Mouse (Mus musculus) kidney, adult 11 months (tissue): ENCODE measurements around the gene Wdr25.
A peak's percentile ranks its signal among the peaks of the same experiment; 100 is the strongest.

Experiments
- DNase-seq: peaks from one replicate; pipeline ENCODE4 v3.0.0; 2022

The Wdr25 gene

DNA sequence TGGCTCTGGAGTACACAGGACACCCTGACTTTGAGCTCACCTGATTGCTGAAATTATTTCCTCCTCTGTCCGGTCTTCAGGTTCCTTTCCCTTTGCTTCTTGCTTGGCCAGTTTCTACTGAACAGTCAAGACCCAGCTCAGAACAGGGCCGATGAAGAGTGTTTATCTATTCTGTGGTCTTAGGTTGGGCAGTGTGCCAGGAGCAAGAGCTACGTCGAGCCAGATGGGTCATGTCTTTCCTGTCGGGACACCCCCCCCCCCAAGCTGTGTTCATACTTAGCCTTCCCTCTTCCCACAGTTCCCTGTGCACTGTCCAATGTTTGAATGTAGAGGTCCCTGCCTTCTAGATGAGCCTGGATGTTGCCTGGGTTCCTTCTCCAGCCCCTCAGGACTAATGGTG is 7.9 kb downstream of the Wdr25 start:
- DNase-seq = no peak

DNA sequence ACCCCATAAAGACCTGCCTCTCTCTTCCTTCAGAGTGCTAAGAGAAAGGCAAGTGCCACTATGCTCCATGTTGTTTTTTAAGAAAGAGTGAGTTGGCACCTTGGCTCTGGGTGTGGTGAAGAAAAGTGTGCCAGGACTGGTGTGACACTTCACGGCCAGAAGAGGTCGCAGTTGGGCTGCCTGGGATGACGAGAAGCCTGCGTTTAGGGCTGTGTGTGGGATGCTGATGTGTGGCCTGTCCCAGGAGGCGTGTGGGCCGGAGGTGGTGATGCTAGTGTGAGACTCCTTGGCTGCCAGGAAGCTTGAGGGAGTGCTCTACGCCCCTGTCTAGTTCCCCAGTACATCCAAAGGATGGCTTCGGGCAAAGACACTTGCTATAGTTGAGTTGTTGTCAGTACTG is 9.5 kb downstream of the Wdr25 start:
- DNase-seq = no peak

DNA sequence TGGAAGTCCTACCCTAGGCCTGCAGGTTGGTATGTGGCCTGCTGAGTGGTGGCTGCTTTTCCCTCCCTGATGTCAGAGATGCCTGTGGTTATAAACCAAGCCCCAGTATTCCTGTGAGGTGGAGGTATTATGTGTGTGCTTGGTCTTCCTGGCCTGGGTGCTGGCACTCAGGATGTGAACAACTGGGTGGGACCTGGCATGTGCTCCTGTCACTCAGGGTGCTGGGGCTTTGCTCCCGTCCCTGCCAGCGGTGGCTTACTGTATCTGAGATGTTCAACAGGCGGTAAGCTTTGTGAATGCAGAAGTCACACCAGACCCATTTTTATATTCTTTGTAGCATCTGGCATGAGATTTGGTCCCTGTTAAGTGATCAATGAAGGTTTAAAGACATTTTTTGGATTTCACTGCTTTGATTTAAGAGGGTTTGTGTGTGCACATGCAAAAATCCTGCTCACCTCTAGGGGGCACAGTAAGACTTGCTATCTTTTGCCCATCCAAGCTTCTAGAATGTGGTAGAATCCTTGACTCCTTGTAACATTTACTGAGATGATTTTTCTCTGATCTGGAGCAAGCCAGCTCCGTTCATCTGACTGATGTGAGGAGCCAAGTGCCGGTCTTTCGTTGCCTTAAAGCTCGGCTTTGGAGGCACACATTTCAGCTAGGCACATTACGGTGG is 10.3 kb downstream of the Wdr25 start:
- DNase-seq = peak; percentile 43

DNA sequence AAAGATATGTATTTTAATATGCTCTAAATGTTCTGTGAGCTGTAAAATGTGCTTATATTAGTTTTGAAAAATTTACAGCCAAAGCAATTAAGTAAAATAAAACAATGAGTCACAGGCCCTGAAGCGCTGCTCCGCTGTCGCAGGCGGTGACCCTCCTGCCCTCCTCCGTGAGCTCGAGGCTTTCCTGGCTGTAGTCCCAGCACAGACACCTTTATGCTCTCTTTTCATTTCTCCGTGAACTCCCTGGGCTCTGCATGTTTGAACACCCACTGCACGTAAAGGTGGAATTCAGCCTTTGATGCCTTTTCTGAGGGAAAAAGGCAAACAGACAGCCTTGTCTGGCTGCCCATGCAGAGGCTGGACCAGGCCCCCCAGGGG is 10.8 kb downstream of the Wdr25 start:
- DNase-seq = no peak

DNA sequence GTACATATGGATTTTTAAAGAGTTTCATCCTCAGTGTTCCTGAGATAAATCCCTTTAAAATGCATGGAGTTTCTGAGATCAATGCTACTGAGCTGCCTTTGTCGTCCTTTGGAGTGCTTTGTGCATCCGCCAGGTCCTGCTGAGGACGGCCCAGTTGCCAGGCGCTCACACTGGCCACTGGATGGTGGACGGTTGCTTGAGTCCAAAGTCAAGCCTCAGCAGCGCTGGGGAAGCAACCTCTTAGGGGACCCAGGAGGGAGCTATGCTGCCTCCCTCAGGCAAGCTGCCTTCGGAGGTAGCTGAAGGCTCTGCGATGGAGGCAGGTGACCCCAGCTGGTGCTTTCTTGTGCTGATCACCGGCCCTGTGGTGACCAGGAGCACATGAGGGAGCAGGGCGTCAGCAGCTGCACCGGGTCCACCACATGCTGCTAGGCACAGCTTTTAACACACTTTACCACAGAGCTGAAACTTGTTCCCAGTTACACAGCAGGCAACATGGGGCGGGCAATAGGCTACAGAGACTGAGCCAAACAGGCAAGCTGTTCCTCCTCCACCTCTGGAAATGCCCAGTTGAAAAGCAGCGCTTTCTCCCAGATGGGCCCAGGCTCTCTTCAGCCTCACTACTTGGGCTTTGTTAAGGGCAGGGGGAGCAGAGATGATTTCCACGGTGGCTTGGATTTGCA is 12.3 kb downstream of the Wdr25 start:
- no peak for DNase-seq

DNA sequence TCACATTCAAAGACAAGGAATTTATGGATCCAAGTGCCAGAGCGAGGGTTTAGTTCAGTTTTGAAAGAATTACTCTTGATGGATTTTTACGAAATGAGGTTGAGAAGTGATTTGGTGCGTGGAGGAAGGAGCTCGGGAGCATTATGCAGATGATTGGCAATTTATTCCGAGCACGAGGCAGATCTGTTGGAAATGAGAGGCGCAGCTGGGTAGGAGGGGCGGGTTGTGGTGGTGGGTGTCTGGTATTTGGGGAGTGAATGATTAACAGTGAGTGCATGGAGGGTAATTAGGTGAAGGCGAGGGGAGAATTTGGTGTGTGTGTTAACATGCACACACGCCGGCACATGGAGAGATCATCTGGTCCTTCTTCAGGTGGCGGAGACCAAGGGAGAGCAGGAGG is 13.0 kb downstream of the Wdr25 start:
- DNase-seq = peak; percentile 43

DNA sequence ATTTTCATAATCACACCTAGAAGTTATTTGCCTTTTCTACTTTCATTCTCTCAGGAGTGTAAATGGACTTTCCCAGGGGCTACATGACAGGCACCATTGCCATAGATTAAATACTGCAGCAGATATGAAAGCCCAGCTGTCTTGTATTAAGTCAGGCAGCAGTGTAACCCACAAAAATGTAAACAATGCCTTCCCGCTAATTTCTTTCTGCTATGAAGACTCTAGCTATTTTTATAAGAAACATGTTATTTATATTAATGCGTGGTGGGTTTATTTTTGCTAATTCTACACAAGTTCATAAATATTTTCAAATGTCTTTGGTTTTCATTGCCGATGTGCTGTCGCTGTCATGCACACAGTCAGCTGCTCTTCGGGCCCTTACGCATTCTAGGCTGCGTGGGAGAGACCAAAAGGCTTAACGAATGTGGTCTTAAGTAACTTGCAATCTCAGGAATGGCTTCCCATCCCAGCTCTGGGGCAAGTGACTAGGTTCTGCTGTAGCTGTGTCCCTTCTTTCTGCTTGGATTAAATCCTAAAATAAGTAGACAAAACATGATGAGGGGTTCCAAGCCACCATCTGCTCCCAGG is 16.5 kb downstream of the Wdr25 start:
- no peak for DNase-seq

DNA sequence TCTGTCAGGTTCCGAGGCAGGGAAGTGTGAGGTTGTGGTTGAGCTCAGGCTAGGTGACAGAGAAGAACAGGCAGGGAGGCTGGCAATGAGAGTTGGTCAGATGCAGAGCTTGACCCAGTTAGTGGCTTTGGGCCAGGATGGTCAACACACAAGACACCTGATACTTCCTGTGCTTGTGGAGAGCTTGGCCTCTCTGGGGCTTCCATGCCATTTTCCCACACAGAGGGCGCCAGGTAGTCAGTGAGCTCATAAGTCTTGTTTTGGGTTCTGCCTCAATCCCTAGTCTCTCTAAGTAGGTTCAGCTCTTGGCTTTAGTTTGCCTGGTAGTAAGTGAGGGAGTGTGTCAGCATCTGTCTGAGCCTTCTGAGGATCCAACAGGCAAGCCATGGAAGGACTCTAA is 19.0 kb downstream of the Wdr25 start:
- DNase-seq = no peak

DNA sequence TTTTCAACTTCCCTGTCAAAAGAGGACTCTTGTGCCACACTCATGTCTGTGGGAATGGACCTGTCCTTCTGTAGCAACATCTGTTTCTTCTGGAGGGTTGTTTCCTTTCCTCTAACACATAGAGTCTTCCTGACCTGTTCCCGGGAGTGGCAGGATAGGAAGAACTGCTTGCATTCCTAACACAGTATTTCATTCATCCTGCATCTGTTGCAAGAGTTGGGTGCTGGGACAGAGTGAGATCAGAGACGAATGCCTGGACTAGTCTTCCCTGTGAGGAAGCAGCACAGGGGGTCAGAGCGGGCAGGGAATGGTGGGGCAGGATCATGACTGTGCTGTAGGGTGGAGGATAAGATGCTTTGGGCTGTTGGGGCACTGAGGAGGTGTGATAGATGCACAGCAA is 20.8 kb downstream of the Wdr25 start:
- DNase-seq = no peak

DNA sequence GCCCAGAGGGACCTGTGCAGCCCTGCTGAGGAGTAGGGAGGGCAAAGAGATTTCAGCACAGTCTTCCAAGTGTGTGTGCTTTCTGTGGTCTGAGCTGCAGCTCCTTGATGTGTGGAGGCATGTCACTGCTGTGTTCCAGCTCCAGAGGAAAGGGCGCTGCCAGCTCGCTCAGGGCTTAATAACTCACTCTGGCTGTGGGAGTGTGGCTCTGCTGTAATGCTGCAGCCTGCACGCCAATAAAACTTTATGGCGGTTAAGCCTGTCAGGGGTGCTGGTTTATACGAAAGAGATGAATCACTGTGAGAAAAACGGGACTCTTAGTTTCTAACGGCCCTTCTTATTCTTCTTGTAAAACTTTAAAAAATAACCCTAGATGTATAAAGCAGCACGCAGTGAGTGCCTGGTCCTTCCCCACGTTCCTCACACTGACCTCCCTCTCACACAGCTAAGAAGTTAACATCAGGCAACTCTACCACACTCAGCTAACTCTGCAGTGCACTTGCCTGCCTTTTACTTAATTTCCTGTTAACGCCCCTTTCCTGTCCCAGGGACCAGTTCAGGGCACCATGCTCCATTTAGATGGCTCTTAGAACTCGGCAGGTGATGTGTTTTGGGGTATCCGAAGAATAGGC is 21.4 kb downstream of the Wdr25 start:
- DNase-seq = no peak

DNA sequence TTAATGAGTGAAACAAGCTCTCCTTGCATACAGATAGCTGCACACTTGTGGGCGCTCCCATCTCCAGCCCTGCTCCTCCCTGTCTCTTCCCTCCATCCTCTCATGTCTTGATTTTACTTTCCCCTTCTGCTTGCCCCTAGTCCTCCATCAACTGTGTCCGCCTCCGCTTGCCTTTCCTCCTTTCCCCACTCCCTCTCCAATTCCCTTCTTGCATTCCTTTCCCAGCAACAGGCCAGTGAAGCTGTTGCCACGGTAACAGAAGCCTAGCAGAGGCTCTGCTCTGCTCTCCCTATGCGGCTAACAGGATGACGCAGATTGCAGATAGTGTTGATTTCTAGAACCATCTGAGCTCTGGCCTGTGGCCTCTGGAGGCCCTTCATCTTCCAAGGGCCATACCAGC is 22.5 kb downstream of the Wdr25 start:
- no peak for DNase-seq

DNA sequence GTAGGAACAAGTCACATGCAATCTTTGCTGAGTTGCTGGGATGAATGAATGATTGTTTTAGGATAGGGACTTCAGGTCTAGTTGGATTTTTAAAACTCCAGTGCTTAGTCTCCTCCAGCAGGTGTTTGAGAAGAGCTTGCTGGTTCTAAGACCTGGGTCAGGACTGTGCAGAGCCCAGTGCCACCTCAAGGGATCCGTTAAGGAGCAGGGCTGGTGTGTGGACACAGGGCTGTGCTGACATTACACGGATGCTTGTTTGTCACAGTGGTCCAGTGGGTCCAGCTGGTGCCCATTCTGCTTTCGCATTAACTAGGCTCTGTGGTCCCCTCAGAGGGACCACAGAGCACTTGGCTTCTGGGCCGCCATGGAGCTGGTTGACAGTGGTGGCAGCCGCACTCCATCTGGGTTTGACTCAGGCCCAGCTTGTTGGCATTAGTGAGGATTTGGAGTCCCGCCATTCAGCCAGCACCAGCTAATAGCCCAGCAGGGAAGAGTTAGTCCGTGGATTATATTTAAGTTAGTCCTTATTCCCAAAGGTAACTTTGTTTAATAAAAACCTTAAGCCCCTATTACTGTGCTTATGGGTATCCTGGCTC is 23.1 kb downstream of the Wdr25 start:
- no peak for DNase-seq

DNA sequence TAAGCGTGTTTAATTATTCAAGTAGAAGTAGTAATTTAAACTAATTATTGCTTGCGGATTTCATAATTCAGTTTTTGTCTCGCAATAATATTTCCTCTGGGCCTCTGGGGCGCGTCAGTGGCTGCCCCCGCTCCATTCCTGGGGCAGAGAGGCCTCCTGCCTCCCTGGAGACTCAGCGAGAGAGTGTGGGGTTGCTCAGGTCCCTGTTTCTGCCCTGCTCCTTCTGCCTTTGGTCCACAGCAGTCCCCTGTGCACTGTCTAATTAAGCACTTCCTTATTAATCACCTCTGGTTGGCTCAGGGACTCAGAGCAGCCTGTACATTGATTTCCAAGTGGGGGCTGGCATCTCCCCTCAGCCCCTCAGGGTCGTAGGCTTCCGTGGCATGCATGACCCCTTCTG is 24.1 kb downstream of the Wdr25 start:
- no peak for DNase-seq

DNA sequence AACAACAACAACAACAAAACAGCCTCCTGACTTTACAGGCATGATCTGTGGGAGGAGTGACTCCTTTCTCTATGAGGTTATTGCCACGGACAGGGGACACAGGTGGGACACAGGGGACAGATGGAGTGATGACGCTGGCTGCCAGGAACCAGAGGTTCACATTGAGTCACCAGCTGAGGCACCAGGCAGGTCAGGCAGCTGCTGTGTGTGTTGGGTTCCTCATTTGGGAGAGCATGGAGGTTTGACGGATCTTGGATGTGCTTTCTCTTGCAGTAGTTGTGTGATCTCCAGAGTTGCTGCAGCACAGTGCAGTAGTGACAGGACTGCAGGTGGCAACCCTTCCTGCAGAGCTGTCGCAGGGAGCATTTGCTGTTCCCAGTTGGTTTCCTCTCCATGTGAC is 25.3 kb downstream of the Wdr25 start:
- no peak for DNase-seq

DNA sequence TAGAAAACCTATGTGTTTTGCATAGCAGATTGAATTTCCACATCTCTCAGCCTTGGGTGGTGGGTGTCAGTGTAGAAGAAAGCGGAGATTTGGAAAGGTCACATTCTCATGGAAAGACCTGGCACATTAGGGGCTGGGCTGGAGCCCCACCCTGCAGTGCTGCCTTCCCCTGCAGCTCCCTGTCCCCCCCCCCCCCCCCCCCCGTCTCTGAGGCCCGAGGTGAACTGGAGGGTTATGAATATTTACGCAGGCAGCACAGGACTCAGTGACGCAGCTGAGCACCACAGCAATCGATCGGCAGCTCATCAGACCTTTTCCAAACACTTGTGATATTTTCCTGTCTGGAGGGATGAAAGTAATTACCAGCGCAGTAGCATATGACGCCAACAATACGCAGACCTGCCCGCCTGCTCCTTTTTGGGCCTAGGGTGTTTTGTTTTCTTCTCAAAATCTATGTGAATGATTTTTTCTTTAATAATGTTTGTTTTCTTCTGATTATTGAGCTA is 33.2 kb downstream of the Wdr25 start:
- no peak for DNase-seq

DNA sequence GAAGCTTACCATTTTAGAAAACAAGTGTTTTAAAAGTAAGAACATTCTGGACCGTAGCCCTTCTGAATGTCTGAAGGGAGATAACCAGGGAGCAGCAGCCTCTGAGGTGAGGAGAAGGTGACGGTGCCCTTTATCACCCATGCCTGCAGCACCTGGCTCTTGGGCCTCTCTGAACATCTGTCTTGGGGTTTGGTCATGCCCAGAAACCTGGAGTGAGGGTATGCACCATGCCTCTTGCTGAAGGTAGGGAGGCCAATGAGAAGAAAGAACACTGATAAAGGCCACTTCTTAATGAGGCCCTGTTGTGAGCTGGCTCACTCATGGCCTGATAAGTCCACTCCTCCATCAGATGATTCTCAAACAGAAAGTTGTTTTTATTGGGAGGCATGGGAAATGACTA is 34.8 kb downstream of the Wdr25 start:
- no peak for DNase-seq

DNA sequence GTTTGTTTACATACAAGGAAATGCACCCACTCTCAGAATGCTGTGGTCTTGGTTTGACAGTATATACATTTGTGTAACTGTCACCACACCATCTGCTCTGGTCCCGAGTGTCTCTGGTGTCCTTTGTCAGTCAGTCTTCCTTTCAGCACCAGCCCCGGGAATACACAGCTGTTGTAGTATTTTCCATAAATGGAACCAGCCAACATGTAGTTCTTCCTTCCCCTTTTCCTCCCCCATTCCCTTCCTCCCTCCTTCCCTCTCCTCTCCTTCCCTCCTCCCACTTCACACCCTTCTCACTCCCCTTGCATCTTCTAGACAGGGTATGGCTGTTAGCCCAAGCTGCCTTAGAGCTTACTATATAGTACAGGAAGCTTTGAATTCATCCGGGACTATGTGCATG is 36.0 kb downstream of the Wdr25 start:
- no peak for DNase-seq

DNA sequence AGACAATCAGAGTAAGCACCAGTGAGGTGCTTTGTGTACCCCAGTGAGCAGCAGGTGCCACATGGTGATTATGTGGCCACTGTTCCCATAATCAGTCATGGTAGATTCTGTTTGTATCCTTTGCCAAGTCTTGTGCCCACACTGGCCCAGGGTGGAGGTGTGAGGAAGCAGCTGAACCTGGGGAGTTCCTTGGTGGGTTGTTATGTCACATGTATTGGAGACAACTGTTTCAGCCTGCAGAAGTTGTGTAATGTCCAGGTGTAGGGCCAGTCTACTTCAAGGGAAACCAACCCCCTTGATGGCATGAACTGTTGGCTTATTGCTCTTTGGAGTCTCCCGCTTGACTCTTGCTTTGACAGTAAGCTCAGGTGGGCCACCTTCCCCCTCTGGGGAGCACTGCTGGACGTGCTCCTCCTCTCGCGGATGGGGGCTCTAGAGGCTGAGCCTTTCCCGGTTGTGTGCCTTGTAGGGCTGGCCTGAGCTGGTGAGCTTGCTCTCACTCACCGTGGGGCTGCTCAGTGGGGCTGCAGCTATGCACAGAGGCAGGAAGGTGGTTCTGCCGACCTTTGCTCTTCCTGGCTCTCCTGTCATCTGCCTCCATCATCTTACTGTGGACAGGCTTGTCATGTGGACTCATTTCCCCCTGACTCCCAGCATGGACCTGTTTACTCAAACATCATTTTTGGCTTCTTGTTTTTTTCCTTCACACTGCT is 38.1 kb downstream of the Wdr25 start:
- DNase-seq = no peak

DNA sequence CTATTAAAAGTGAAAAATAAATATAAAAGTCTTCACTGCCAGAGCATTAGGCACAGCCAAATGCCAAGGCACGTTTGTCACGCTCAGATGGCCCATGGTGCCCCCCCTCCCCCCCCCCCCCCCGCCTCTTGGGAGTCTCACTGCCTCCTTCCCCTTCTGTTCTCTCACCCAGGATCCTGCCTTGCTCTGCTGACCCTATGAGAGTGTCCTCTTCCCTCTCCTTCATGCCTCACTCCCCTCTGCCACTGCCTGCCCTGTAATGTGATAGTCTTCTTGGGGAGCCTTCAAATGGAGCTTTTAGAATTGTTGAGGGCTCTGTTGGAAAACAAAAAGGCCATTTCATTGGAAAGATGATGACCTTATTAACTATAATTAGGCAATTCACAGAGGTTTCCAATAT is 38.7 kb downstream of the Wdr25 start:
- DNase-seq = no peak

DNA sequence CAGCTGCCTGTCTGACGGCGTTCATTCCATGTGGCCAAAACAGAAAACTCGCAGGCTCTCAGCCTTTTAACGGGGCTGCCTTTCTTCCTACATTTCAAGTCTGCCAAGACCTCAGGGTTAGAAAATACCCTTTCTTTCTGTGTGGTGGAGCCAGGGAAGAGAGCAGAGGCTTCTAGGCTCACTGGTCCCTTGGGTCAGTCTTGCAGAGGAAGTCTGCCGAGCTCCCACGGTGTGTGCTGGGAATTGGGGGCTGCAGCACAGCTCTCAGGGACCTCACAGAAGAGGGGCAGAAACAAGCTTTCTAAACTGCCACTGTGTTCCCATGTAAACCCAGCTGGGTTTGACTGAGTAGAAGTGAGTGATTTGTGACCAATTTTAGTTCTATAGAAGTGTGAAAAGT is 40.8 kb downstream of the Wdr25 start:
- no peak for DNase-seq

DNA sequence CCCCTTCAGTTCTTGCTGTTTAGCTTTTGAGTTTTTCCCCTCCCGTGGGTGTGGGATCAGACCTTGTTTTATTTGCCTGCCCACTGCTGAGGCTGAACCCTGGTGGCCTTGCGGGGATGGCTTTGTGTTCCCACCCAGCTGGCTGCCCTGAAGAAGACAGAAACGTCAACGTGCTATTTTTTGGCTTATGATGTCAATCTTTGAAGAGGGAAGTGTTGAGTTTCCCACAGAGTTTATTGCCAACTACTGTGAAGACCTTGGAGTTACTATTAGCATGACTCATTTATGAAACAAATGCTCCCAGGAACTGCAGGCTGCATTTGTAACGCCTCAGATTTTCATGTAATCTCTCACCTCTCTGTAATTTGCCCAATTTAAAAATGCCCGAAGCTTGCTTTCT is 43.4 kb downstream of the Wdr25 start:
- DNase-seq = no peak

DNA sequence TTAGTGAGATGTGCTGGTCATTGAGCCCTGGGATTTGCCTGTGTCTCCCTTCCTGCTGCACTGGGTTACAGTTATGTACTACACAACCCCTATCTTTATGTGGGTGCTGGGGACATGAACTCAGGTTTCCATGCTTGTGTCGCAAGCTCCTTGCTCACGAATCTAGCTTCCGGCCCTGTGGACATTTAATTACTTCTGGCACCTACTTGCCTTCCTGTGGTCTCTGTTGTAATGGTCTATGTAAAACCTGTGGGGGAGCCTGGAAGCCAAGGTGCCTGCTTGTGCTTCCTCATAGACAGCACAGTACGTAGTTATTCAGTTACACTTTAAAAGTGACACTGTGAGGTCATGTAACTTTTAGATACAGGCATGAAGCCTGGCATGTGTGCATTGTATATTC is 44.1 kb downstream of the Wdr25 start:
- DNase-seq = no peak

DNA sequence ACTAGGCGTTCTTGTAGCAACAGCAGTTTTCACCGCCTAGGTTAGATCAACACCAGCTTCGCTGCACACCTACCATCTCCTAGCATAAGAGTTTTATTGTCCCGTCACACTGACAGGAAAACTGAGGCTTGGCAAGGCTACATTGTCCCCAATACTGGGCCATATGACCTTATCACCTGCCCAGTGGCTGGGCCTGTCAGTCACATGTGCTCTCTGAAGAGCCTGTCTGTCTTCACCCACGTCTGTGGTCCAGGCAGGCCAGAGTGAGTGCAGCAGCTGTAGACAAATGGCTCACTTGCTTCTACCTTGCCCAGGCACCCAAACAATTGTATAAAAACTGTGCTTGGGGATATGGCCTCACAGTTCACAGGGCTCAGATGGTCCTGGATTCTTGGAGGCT is 45.4 kb downstream of the Wdr25 start:
- DNase-seq = no peak
